Mouse (Mus musculus) embryonic fibroblast, embryonic 13.5 days (primary cell): Measurements from ENCODE around the gene Fabp1. TPM values are rescaled to one million over a fixed set of nuclear protein-coding genes. Genes with fewer than 3 reads are reported as not detected.

Experiments used
- H3K27ac ChIP-seq: 2 replicates; pipeline ENCODE4 v1.5.1; 2012; ENCODE audit warnings: low read length, control low read depth, inconsistent platforms; ENCODE audit not compliant: insufficient read depth
- H3K4me1 ChIP-seq: 2 replicates; pipeline ENCODE4 v1.6.1; 2011; ENCODE audit warnings: low read length; ENCODE audit not compliant: control insufficient read depth, insufficient read depth
- H3K4me3 ChIP-seq: 2 replicates; pipeline ENCODE4 v1.5.1; 2011; ENCODE audit warnings: mild to moderate bottlenecking, control low read depth, low read length; ENCODE audit not compliant: insufficient read depth
- CTCF ChIP-seq: IDR thresholded peaks from 2 replicates; pipeline ENCODE4 v1.5.1; 2011; ENCODE audit warnings: mild to moderate bottlenecking, control low read depth, low read length, moderate library complexity, borderline replicate concordance; ENCODE audit not compliant: insufficient read depth
- POLR2A ChIP-seq: IDR thresholded peaks from 2 replicates; pipeline ENCODE4 v1.6.1; 2011; ENCODE audit warnings: low read depth, mild to moderate bottlenecking, control low read depth, low read length, moderate library complexity
- polyA plus RNA-seq: library from polyadenylated mRNA; stranded (reverse); fragments of >200 nt; gene quantifications from 2 replicates; pipeline ENCODE4 v1.2.4, GENCODE M21; 2011; ENCODE audit warnings: low read depth; ENCODE audit not compliant: missing spikeins, insufficient read length

Gene Fabp1
- polyA plus RNA-seq, 1 experiment, result not detected

DNA sequence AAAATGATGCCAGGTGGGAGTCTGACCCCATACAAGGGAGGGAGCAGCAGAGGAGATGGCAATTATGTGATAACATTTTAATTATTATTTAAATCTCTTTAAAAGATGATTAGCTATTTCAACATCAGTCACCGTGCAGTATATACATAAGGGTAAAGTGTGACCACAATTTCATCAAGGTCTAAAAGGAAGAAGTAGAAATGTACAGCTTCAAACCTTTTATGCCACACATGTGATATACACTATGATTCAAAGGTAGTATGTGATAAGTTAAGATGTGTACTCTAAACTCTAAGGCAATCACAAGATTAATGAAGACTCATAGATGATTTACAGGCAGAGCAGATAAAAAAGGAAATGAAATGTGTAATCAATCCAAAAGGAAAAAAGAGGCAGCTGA, 19.0 kb upstream of the Fabp1 start:
- no peak overlapping the region for H3K27ac ChIP-seq
- no peaks in the 10 kb centered on the region for H3K4me1 ChIP-seq
- TF ChIP-seq CTCF, result no peak
- no peak for TF ChIP-seq POLR2A
- no peak overlapping the region for H3K4me3 ChIP-seq

DNA sequence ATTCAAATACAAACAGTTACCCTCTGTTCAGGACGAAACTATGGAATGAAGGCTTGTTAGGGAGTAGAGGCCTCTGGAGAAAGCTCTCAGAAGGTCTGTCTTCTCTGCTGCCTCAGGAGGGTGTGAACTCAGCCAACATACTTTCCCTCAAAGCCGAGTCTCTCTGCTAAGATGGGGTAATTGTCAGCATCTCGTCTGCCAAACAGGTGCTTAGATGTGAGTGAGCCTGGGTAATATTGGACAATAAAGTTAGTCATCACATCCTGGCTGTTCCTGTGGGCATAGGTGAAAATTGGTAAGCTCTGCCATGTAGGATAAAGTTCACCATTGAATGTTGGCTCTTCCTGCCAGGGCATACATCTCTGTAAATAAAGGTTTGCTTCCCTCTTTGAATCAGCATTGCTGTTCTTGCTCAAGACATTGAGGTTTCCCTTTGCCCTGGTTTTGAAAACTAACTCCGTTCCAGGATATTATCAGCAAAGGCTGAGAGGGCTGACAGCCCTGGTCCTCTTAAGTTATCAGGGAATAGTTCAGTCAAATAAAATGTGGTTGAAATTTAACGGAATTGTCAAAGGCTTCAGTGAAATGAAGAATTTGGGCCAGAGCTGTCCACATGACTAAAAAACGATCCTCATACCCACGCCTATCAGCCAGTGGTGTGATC, 14.6 kb upstream of the Fabp1 start:
- TF ChIP-seq POLR2A (no peak), CTCF (no peak)
- no peak overlapping the region for H3K4me3 ChIP-seq
- no peak overlapping the region for H3K27ac ChIP-seq

DNA sequence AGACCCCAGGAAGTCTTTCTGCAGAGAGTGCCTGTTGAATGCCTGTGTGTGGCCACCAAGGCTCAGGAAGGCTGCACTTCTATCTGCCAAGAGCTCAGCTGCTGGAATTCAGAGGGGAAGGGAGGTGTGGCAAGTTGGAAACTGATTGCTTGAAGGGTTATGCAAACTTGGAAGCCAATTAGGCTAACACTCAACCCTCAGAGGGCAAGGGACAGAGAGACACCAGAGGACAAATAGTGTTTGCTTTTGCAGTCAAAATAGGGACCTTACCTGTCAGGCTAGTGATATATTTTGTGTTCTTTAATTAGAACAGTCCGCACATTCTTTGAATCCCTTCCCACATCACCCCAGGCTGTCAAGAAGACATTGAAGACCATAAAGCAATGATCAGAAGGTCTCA, 10.0 kb upstream of the Fabp1 start:
- no peaks in the 10 kb centered on the region for H3K4me1 ChIP-seq
- TF ChIP-seq POLR2A (no peak), CTCF (no peak)

More for the DNA sequence above, 14.6 kb upstream of the Fabp1 start:
- no peaks in the 10 kb centered on the region for H3K4me1 ChIP-seq

DNA sequence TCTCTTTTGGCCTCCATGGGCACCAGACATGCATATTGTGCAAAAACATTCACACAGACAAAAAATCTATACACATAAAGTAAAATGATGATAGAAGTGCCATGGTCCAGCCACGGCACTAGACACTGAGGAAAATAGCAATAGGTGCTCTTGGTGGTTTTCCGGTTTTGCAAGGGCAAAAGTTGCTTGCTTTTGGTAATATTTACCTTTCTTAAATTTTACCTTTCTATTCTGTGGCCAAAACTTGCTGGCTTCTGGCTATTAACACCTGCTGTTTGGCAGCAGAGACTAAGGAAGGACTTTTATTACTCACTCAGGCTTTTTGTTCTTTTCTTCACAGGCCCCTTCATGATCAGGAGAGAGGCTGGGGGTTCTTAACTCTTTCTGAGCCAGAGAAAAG, 9.1 kb upstream of the Fabp1 start:
- H3K4me1 ChIP-seq, result no peaks in the 10 kb centered on the region
- no peak overlapping the region for H3K27ac ChIP-seq
- H3K4me3 ChIP-seq, result no peak overlapping the region
- TF ChIP-seq CTCF (no peak), POLR2A (no peak)

More for the DNA sequence above, 10.0 kb upstream of the Fabp1 start:
- Histone ChIP-seq H3K27ac (no peak overlapping the region), H3K4me3 (no peak overlapping the region)

DNA sequence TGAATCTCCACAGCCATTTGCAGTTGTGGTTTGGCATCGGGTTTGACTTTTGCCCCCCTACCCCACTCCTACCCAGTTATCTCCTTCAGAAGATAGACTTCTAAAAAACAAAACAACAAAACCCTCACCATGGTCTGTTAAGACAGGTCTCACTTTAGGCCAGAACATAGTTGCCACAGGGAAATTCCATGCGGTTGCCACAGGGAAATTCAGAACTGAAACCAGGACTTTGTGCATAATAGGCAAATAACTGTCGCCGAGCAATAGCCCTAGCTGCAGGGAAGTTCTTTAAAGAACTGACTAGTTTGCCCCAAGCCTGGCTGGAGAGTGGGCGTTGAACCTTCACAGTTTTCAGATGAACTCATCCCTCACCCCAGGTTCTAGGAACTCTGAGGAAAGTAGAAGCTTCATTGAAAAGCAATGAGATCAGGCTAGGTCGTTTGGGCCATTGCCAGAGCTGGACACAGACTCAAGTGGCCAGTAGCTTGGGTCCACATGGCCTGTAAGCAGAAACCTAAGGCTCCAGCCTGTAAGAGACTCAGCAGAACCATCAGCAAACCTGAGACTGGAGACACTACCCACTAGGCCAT, 6.4 kb upstream of the Fabp1 start:
- H3K4me1 ChIP-seq, result no peaks in the 10 kb centered on the region
- TF ChIP-seq POLR2A (no peak), CTCF (no peak)
- H3K4me3 ChIP-seq, result no peak overlapping the region
- no peak overlapping the region for H3K27ac ChIP-seq

DNA sequence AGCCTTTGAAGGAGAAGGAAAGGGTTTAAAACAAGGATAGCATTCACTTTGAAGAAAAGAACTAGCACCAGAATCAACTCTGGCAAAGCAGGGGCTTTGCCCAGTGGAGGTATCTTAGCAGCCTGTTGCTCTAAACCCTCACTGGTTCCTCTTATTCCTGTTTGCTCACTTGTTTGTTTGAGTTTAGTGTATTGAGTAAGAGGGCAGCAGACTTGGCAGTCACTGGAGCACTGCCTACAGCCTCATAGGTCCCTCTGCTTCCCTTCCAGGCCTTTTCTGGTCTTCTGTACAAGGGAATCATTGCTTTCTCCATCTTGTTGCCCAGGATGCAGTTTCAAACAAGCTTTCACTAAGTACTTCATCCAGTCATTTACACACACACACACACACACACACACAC, 3.5 kb upstream of the Fabp1 start:
- Histone ChIP-seq H3K27ac (no peak overlapping the region), H3K4me3 (no peak overlapping the region), H3K4me1 (no peaks in the 10 kb centered on the region)
- TF ChIP-seq POLR2A (no peak), CTCF (no peak)

DNA sequence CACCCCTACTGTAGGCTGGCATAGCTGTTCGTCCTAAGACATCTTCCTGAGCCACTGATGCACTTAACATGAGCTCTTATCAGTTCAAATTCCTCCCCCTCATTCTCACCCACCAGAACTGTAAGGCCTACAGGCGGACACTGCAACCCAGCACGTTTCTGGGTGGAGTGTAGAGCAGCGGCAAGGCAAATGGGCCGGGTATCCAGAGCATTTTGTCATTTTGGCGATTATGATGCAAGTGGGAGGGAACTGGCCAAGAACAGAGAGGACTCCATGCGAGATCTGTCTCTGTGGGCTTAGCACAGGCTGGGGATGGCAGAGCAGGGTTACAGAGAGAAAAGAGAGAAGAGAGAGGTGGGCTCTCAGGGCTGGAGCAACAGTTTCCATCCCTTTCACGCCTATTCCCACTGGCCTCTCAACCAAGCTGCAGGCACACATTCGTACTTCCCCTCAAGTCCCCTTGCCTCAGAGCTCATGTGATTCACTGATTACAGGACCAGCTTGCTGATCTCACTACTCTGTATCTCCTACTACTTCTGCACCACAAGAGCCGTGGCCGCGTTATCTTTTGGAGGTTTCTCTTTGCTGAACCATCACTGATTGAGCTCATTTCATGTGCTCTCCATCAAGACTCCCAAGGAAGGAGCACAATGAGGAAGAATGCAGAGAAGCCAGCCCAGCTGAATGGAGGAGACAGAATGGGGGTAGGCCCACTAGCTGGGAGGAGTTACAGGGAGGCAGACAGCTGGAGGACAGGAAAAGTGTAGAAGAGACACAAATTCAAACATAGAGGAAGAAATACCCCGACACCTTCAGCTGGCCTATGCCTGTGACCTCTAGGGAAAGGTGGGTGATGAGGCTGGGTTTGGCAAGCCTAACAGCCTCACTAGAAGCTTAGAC, 1.7 kb upstream of the Fabp1 start:
- no peak overlapping the region for H3K4me3 ChIP-seq
- TF ChIP-seq CTCF, result no peak
- no peak for TF ChIP-seq POLR2A

DNA sequence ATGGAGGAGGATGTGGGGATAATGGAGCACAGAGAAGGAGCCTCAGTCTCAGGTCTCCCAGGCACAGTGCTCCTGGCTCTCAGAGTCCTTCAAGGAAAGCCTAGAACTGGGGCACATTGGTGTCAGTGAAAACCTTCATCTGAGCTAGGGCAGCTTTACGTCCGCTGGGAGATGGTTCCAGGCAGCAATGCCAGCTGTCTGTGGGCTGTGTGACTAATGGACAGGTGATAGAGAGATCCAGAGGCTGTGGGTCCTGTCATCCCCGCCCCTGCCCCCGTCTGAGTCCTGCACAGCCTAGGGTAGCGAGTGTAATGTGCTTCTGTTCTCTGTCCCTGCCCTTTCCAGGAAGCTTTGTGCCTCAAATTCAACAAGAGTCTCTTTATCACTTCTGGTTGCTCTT, 2.3 kb downstream of the Fabp1 start:
- no peak overlapping the region for H3K27ac ChIP-seq
- no peak overlapping the region for H3K4me3 ChIP-seq
- no peak for TF ChIP-seq POLR2A
- no peak for TF ChIP-seq CTCF
- H3K4me1 ChIP-seq, result no peaks in the 10 kb centered on the region

More for the DNA sequence above, 1.7 kb upstream of the Fabp1 start:
- Histone ChIP-seq H3K27ac (no peak overlapping the region), H3K4me1 (no peaks in the 10 kb centered on the region)

DNA sequence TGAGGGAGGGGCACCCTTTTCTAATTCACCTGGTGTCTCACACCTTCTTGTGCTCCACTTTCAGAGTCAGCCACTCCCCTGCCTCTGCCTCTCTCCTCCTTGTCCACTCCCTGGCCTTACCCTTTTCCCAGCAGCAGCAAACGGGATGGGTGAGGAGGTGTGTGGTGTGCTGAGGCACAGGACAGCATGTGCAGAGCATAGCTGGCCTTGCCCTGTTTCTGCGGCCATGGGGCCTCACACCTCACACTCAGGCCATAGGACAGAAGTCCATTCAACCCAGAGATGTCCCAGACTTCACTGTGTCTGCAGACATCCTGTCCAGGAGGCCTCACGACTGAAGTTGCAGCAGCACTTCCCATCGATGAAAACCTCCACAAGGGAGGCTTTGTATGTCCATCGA, 4.0 kb downstream of the Fabp1 start:
- Histone ChIP-seq H3K4me3 (no peak overlapping the region), H3K27ac (no peak overlapping the region), H3K4me1 (no peaks in the 10 kb centered on the region)
- TF ChIP-seq CTCF (no peak), POLR2A (no peak)

DNA sequence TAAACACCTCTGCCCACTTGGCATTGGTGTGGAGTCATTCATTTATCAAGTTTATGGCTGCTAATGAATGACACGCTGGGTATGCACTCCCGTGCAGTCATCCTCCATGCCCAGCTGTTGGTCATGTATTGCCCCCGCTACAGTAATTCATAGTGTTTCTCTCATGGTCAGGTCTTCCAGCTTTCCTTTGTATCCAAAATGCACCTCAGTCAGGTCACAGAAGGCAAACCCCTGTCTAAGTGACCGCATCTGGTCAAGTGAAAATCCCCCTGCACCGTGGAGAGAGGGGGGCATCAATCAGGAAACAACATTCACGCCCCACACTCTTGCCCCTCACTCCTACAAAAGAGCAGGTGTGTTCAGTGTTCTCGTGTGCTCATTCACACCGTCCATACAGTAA, 4.5 kb downstream of the Fabp1 start:
- Histone ChIP-seq H3K27ac (no peak overlapping the region), H3K4me1 (no peaks in the 10 kb centered on the region), H3K4me3 (no peak overlapping the region)
- TF ChIP-seq POLR2A (no peak), CTCF (no peak)
